Mouse (Mus musculus) neural tube, embryonic 13.5 days (tissue): Measurements from ENCODE around the gene Paxbp1. TPM values are rescaled to one million over a fixed set of nuclear protein-coding genes. Genes with fewer than 3 reads are reported as not detected.
"Not testable (repeated sequence)": the region's sequence is repeated elsewhere in the genome, so short reads cannot be mapped to it uniquely, and the experiment has no call there.

ENCODE experiments used
- ATAC-seq: fragments of 200-750 bp; cut with Nextera tagmentation; 2 replicates; pipeline ENCODE4 v1.8.0; 2017; ENCODE audit warnings: low read depth, mild to moderate bottlenecking, moderate TSS enrichment, moderate library complexity
- H3K27ac ChIP-seq: fragments of 300-500 bp; sonication (generic); replicated peaks from 2 replicates; pipeline ENCODE4 v1.5.1; 2015; ENCODE audit warnings: moderate library complexity, mild to moderate bottlenecking, inconsistent platforms
- H3K27me3 ChIP-seq: fragments of 300-500 bp; sonication (generic); 2 replicates; pipeline ENCODE4 v1.6.1; 2015; ENCODE audit warnings: mild to moderate bottlenecking, inconsistent platforms
- H3K36me3 ChIP-seq: fragments of 300-500 bp; sonication (generic); 2 replicates; pipeline ENCODE4 v1.6.1; 2015; ENCODE audit warnings: mild to moderate bottlenecking, inconsistent platforms
- H3K4me1 ChIP-seq: fragments of 300-500 bp; sonication (generic); replicated peaks from 2 replicates; pipeline ENCODE4 v1.6.1; 2015; ENCODE audit warnings: inconsistent platforms
- H3K4me2 ChIP-seq: fragments of 300-500 bp; sonication (generic); 2 replicates; pipeline ENCODE4 v1.6.1; 2015; ENCODE audit warnings: inconsistent platforms, mild to moderate bottlenecking, moderate library complexity
- H3K4me3 ChIP-seq: fragments of 300-500 bp; sonication (generic); 2 replicates; pipeline ENCODE4 v1.5.1; 2015; ENCODE audit warnings: mild to moderate bottlenecking, inconsistent platforms
- H3K9ac ChIP-seq: fragments of 300-500 bp; sonication (generic); 2 replicates; pipeline ENCODE4 v1.6.1; 2015; ENCODE audit warnings: moderate library complexity, mild to moderate bottlenecking, inconsistent platforms
- H3K9me3 ChIP-seq: fragments of 300-500 bp; sonication (generic); 2 replicates; pipeline ENCODE4 v1.6.1; 2016; ENCODE audit warnings: inconsistent platforms
- WGBS: fragments of 180-500 bp; shearing (Covaris S2); methylation state at CpG from one replicate; pipeline ENCODE4 v1.1.7; 2015; 5-methylcytosine and 5-hydroxymethylcytosine counted together
- polyA plus RNA-seq: library from polyadenylated mRNA; unstranded; fragments of >200 nt; fragmentation: Nextera tagmentation; extraction: Ambion mirVana; gene quantifications from 2 replicates; pipeline ENCODE4 v1.2.1, GENCODE M21; 2015

Gene Paxbp1
- polyA plus RNA-seq: 61.8 and 73.5 TPM in 2 replicates

DNA sequence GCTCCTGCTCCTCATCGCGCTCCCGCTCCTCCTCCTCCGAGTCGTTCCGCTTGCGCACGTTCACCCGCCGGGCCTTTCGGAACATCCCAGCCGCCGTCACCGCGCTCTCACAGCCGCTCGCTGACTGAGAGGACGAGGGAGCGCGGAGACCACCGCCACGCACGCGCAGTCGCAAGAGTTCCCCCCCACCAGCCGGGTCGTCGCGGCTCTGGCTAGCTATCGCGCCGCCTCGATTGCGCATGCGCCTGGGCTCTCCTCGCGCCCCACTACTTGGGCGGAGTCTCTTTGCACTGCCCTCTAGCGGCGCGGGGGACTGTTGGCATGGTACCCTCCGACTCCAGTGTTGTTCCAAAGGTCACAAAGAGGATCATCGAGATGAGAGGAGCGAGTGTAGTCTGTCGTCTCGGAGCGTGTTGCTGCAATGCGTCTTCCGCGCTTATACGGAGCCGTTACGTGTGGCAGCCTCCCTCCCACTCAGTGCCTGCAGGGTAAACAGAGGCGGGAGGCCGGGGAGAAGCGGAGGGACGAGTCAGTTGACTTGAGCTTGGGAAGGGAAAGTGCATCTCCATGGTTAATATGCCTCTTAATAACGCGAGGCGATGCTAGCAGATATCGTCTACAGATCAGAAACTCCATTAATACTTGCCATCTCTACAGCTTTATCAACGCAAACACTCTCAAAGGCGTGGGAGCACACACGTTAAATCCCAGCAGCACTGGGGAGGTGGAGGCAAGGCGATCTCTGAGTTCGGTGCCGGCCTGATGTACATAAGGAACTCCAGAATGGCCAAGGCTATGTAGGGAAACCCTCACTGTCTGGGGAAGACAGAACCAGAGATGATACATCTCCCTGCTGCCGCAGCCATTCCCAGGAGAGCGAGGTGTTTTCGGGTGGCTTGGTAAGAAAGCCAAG, at the start of gene Paxbp1:
Gene Paxbp1, minus strand, starts transcription at position 274 of the 913 bp plus-strand sequence.
- H3K4me1 ChIP-seq: peaks cover 39% of the 10 kb centered on the region
- peak within 1 kb of the TSS; percentile 94 for H3K27ac ChIP-seq
- 2% methylated on average over 70 of the region's 70 CpGs for WGBS
- H3K9me3 ChIP-seq: no peaks in the 10 kb centered on the region
- peak; percentile 97 for ATAC-seq
- H3K4me3 ChIP-seq: peak within 1 kb of the TSS; percentile 93
- H3K27me3 ChIP-seq: no peaks in the 10 kb centered on the region
- H3K9ac ChIP-seq: peak within 1 kb of the TSS; percentile 98
- peak within 1 kb of the TSS; percentile 75 for H3K4me2 ChIP-seq
- peaks cover 15% of the 10 kb centered on the region for H3K36me3 ChIP-seq

DNA sequence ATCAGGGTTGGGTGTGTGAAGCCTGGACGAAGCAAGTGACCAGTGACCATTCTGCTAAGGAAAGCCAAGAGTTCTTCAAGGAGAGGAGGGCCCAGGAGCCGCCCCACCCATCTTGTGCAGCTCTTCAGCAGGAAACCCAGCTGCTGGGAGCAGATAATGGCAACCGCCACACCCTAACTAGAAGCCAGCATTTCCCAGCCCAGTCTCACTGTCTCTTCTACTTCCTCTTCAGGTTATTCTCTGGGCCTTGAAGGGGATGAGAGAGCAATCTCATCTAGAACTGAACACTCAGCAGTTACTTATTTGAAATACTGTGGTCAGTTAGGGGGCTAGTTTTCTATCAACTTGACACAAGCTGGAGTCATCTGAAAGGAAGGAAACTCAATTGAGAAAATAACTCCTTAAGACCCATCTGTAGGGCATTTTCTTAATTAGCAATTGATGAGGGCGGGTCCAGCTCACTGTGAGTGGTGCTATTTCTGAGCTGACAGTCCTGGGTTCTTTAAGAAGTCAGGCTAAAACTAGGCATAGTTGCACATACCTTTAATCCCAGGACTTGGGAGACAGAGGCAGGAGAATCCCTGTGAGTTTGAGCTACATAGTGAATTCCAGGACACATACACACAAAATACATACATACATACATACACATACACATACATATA, 42.4 kb upstream of the Paxbp1 start:
- no peak for ATAC-seq
- Histone ChIP-seq H3K4me2 (no peak overlapping the region), H3K27ac (no peak overlapping the region), H3K4me3 (no peak overlapping the region), H3K4me1 (no peaks in the 10 kb centered on the region), H3K9me3 (no peaks in the 10 kb centered on the region), H3K9ac (no peak overlapping the region), H3K36me3 (no peaks in the 10 kb centered on the region), H3K27me3 (peaks cover 52% of the 10 kb centered on the region)
- 68% methylated on average over 4 of the region's 4 CpGs for WGBS

DNA sequence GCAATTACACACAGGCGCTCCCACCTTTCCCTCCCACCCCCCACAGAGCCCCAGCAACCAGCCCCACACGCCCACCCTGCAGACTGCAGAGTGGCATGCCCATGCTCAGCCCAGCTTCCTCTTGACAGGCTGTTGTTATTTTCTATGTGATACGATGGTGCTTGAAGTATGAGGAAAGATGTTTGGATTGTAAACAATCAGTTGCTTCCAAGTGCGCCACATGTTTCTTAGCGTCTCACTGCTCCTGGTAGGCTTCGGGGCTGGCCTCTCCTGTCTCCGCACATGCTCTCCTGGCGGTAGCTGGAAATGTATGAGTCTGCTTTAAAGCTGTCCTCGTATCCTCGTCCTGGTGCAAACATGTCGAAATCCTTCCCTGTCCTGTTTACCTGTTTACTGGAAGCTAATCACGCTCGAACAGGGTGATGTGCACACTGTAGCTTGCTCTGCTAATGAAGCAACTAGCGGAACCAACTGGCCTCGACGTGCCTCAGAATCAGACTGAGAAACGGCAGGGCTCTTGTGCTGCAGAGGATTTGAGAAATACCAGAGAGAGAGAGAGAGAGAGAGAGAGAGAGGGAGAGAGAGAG, 41.0 kb upstream of the Paxbp1 start:
- Histone ChIP-seq H3K27me3 (peaks cover 63% of the 10 kb centered on the region), H3K27ac (no peak overlapping the region), H3K9me3 (no peaks in the 10 kb centered on the region), H3K4me3 (no peak overlapping the region), H3K9ac (no peak overlapping the region), H3K4me2 (no peak overlapping the region), H3K4me1 (no peaks in the 10 kb centered on the region), H3K36me3 (no peaks in the 10 kb centered on the region)
- peak; percentile 47; the same call in 1 of the 2 replicates for ATAC-seq
- 60% methylated on average over 17 of the region's 17 CpGs for WGBS

DNA sequence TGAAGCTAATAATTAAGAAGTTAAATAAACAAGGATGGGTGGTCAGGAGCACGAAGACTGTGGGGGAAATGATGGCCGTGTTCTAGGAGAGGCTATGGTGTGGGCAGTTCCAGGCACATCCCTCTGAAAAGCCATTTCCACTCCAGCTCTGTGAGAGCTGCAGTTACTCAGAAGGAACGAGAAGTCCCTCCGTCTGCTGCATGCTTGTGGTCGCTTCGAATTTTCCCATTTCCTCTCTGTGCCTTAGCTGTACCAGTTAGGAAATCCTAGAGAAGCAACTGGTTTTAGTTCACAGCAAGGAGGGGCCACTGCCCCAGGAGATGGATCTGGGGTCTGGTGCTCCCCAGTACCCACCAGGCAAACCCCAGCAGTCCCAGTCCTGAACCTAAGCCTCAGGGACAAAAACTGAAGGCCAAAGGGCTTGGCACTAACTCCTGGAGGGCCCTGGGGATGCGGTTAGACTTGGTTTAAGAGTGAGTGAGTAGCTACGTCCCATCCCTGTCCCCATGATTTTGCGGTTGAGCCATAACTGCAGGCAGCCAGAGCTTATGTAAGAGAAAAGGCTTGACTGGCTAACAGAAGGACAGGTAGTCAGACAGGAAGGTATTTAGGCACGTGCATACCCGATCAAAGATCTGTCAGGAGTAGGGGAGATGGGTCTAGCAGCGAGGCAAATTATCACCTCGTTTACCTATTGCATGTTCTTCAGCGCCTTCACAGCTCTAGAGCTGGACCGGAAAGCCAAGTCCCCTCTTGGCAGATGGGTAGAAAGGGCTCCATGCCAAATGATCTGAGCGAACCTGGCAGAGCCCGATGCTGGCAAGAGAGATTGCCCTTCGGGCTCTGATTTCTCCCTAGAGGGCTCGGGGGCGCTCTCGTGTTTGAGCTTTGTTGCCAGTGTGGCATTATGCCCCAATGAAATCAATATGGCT, 40.2 kb upstream of the Paxbp1 start:
- Histone ChIP-seq H3K9me3 (no peaks in the 10 kb centered on the region), H3K27me3 (peaks cover 71% of the 10 kb centered on the region), H3K4me1 (no peaks in the 10 kb centered on the region), H3K36me3 (no peaks in the 10 kb centered on the region), H3K4me2 (no peak overlapping the region), H3K4me3 (no peak overlapping the region), H3K9ac (no peak overlapping the region), H3K27ac (no peak overlapping the region)
- 0 out of 2 replicates have a peak, but pooled peaks have one; percentile 8 for ATAC-seq
- 77% methylated on average over 21 of the region's 21 CpGs for whole genome bisulfite sequencing

DNA sequence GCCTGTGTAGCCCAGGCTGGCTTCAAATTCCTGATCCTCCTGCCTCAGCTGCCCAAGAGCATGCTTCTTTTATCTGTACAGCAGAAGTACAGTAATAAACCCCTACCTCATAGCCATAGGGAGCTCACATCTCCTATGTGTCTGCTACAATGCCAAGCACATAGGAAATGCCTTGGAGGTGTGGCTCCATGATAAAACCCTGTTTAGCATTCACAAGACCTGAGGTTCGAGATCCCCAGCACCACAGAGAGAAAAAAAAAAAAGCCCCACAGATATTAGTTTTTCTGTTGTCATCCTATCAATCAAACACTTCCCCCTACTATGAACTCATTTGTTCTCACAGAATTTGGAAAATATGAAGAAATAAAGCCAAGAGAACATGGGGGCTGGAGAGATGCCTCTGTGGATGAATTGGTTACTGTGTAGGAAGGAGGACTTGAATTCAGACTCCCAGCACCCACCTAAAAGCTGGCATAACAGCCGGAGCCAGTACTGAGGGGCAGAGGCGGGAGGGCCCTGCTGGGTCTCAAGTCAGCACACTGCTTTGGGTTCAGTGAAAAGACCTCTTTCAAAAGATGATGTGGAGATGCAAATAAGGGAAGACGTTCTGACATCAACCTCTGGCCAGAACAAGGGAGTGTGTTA, 38.8 kb upstream of the Paxbp1 start:
- no peaks in the 10 kb centered on the region for H3K9me3 ChIP-seq
- 75% methylated on average over 4 of the region's 4 CpGs for WGBS
- H3K4me3 ChIP-seq: no peak overlapping the region
- H3K36me3 ChIP-seq: no peaks in the 10 kb centered on the region
- no peak for ATAC-seq
- H3K9ac ChIP-seq: no peak overlapping the region
- H3K4me1 ChIP-seq: no peaks in the 10 kb centered on the region
- H3K27me3 ChIP-seq: peaks cover 70% of the 10 kb centered on the region
- H3K27ac ChIP-seq: no peak overlapping the region
- H3K4me2 ChIP-seq: no peak overlapping the region

DNA sequence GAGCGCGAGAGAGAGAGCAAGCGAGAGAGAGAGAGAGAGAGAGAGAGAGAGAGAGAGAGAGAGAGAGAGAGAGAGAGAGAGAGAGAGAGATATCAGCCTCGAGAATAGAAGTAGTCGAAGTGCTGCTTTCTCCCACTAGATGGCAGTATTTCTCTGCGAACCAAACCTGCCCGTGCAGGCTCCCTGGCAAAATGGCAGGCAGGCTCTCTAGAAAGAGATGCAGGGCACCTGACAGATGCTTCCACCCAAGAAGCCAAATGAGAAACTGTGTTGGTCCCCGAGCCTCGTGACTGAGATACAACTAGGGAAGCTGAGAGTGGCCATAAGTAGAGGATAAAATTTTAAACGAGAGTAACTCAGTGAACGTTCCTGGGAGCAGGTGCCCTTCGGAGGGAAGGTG, 37.2 kb upstream of the Paxbp1 start:
- Histone ChIP-seq H3K36me3 (no peaks in the 10 kb centered on the region), H3K9me3 (no peaks in the 10 kb centered on the region), H3K9ac (no peak overlapping the region), H3K27ac (no peak overlapping the region), H3K4me3 (no peak overlapping the region), H3K4me2 (no peak overlapping the region), H3K27me3 (peaks cover 58% of the 10 kb centered on the region), H3K4me1 (no peaks in the 10 kb centered on the region)
- ATAC-seq: peak; percentile 59; the same call in 1 of the 2 replicates
- 26% methylated on average over 9 of the region's 12 CpGs for WGBS

DNA sequence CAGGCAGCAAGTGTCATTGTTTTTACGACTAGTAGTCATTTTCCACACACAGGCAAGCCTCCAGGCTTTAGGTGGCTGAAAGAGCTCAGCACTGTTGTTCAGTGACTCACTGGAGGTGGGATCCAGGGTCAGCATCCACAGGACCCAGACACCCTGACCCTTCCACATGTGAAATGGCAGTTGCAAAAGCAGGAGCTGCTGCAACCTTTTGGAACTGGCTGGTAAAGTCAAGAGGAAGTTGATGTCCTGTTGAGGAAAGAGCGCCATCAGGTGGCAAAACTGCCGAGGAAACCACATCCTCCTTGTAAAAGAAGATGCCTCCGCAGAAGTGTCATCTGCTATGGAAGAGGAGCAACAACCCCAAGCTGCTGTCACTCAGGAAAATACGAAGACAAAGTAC, 31.8 kb upstream of the Paxbp1 start:
- WGBS: 73% methylated on average over 5 of the region's 5 CpGs
- Histone ChIP-seq H3K9me3 (no peaks in the 10 kb centered on the region), H3K9ac (no peak overlapping the region), H3K4me1 (no peaks in the 10 kb centered on the region), H3K27ac (no peak overlapping the region), H3K27me3 (peaks cover 37% of the 10 kb centered on the region), H3K4me2 (no peak overlapping the region), H3K36me3 (no peaks in the 10 kb centered on the region), H3K4me3 (no peak overlapping the region)
- no peak for ATAC-seq

DNA sequence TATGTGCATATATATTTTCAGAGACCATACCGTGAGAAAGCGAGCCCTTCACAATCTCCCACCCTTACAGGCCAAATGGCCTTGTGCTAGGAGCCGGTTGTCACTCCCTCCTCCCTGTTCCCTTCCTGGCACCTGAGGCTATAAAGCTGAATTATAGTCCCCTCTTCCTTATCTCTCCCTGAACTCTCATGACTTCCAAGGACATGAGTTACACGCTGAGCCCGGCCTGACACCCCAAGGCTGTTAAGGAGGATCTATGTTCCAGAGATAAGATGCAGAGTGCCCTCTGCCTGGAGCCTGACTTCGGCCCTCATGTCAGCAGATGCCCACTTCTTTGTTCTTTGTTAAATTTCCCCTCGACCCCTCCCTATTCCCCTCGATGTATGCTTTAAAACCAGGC, 31.1 kb upstream of the Paxbp1 start:
- not testable (repeated sequence) for H3K4me1 ChIP-seq, H3K4me3 ChIP-seq, H3K4me2 ChIP-seq, H3K36me3 ChIP-seq, ATAC-seq, H3K9ac ChIP-seq, H3K9me3 ChIP-seq, H3K27ac ChIP-seq
- 82% methylated on average over 8 of the region's 8 CpGs for WGBS
- H3K27me3 ChIP-seq: peaks cover 29% of the 10 kb centered on the region

DNA sequence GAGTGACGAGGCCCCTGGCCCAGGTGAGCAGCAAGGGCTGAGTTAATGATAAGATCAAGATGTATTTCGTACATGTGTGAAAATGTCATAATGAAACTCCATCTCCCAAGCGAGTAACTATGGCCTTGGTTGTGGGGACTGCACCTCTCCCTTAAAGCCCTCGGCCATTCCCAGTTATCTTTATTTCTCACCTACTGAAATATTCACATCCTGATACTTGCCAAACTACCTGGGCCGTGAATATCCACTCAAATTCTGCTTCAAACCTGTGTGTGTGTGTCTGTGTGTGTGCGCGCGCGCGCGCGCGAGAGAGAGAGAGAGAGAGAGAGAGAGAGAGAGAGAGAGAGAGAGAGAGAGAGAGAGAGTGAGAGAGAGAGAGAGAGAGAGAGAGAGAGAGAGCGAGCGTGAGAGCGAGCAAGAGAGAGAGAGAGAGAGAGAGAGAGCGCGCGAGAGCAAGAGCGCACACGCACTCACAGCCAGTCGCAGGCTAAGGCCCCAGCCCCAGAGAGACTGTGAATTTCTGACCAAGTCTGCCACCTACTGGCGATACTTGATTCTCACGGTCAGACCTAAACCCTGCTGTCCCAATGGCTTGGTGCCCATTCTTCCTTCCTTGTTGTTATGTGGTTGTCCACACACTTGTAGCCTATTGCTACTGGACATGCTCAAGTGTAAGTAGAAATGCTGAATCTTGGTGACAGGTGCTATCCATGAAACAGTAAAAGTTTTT, 29.0 kb upstream of the Paxbp1 start:
- H3K9ac ChIP-seq: no peak overlapping the region
- H3K27ac ChIP-seq: no peak overlapping the region
- ATAC-seq: peak; percentile 98
- WGBS: 37% methylated on average over 18 of the region's 24 CpGs
- H3K4me2 ChIP-seq: peak overlapping the region; percentile 25; the same call in 1 of the 2 replicates
- peaks cover 11% of the 10 kb centered on the region for H3K4me1 ChIP-seq
- H3K4me3 ChIP-seq: no peak overlapping the region
- no peaks in the 10 kb centered on the region for H3K9me3 ChIP-seq
- peaks cover 12% of the 10 kb centered on the region; the same call in 1 of the 2 replicates for H3K27me3 ChIP-seq
- H3K36me3 ChIP-seq: no peaks in the 10 kb centered on the region

DNA sequence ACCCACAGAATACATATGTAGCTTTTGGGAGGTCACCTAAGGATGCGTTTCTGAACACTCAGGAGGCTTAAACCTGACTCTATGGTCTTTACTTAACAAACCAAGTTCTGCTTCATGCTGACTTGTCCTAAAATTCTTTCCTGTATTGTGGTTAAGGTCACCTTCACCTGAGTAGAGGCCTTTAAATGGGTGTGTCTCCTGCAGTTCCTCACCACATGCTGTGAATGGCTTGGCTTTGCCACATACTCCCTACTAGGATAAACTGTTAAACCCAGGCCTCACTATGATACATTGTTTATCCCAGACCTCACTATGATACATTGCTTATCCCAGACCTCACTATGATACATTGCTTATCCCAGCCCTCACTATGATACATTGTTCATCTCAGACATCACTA, 27.9 kb upstream of the Paxbp1 start:
- Histone ChIP-seq H3K4me2 (no peak overlapping the region), H3K4me3 (no peak overlapping the region), H3K9ac (no peak overlapping the region), H3K4me1 (peaks cover 11% of the 10 kb centered on the region), H3K27me3 (peaks cover 12% of the 10 kb centered on the region; the same call in 1 of the 2 replicates), H3K9me3 (no peaks in the 10 kb centered on the region), H3K36me3 (no peaks in the 10 kb centered on the region), H3K27ac (no peak overlapping the region)
- 89% methylated on average over 1 of the region's 1 CpGs for WGBS
- no peak for ATAC-seq
